Mouse (Mus musculus) hindbrain, embryonic 14.5 days (tissue): ENCODE measurements around the gene Abl2. TPM values are rescaled to one million over a fixed set of nuclear protein-coding genes. Genes with fewer than 3 reads are reported as not detected.
A peak's percentile ranks its signal among the peaks of the same experiment; 100 is the strongest.
"Not testable (repeated sequence)": the region's sequence is repeated elsewhere in the genome, so short reads cannot be mapped to it uniquely, and the experiment has no call there.

Experiments used
- ATAC-seq: fragments of 200-750 bp; cut with Nextera tagmentation; 2 replicates; pipeline ENCODE4 v1.8.0; 2017; ENCODE audit warnings: moderate number of reproducible peaks, mild to moderate bottlenecking, moderate TSS enrichment, moderate library complexity; ENCODE audit not compliant: low FRiP score
- DNase-seq: peaks from one replicate; pipeline ENCODE4 v3.0.0-alpha.2; 2015; ENCODE audit warnings: low spot score
- H3K27ac ChIP-seq: fragments of 300-500 bp; sonication (generic); 2 replicates; pipeline ENCODE4 v1.5.1; 2014; ENCODE audit warnings: mild to moderate bottlenecking, moderate library complexity
- H3K27me3 ChIP-seq: fragments of 300-500 bp; sonication (generic); 2 replicates; pipeline ENCODE4 v1.6.1; 2014; ENCODE audit warnings: mild to moderate bottlenecking, low read length, mixed read lengths; ENCODE audit not compliant: control insufficient read depth, insufficient read depth
- H3K36me3 ChIP-seq: fragments of 300-500 bp; sonication (generic); replicated peaks from 2 replicates; pipeline ENCODE4 v1.6.1; 2014; ENCODE audit not compliant: control insufficient read depth, insufficient read depth
- H3K4me1 ChIP-seq: fragments of 300-500 bp; sonication (generic); replicated peaks from 2 replicates; pipeline ENCODE4 v1.6.1; 2014; ENCODE audit warnings: antibody characterized with exemption, low read length, mixed read lengths; ENCODE audit not compliant: control insufficient read depth, insufficient read depth
- H3K4me2 ChIP-seq: fragments of 300-500 bp; sonication (generic); replicated peaks from 2 replicates; pipeline ENCODE4 v1.6.1; 2014; ENCODE audit warnings: mild to moderate bottlenecking, moderate library complexity
- H3K4me3 ChIP-seq: fragments of 300-500 bp; sonication (generic); replicated peaks from 2 replicates; pipeline ENCODE4 v1.5.1; 2014; ENCODE audit warnings: mild to moderate bottlenecking, low read length
- H3K9ac ChIP-seq: fragments of 300-500 bp; sonication (generic); 2 replicates; pipeline ENCODE4 v1.6.1; 2014
- H3K9me3 ChIP-seq: fragments of 300-500 bp; sonication (generic); 2 replicates; pipeline ENCODE4 v1.6.1; 2016; ENCODE audit warnings: low read length; ENCODE audit not compliant: control insufficient read depth
- WGBS: fragments of 180-500 bp; shearing (Covaris S2); extraction: QIAGEN DNeasy Blood & Tissue Kit; methylation state at CpG from one replicate; pipeline ENCODE4 v1.1.7; 2014; 5-methylcytosine and 5-hydroxymethylcytosine counted together
- polyA plus RNA-seq: library from polyadenylated mRNA; unstranded; fragments of >200 nt; fragmentation: Nextera tagmentation; extraction: Ambion mirVana; gene quantifications from 2 replicates; pipeline ENCODE4 v1.2.1, GENCODE M21; 2014

Abl2 gene
- polyA plus RNA-seq: 8.1 and 9.2 TPM in 2 replicates

GRCm38 (mm10) chr1:156558024-156558930 lies at the start of gene Abl2:
TSS of gene Abl2 (plus strand) at chr1:156558786.
- Histone ChIP-seq H3K4me1 (peaks cover 18% of the 10 kb centered on the region), H3K27me3 (no peaks in the 10 kb centered on the region), H3K4me2 (peak within 1 kb of the TSS; percentile 63), H3K36me3 (no peaks in the 10 kb centered on the region), H3K9me3 (no peaks in the 10 kb centered on the region), H3K9ac (peak within 1 kb of the TSS; percentile 99), H3K4me3 (peak within 1 kb of the TSS; percentile 97), H3K27ac (peak within 1 kb of the TSS; percentile 98)
- peak; percentile 89 for DNase-seq
- 9% methylated on average over 59 of the region's 60 CpGs for WGBS
- ATAC-seq: peak; percentile 96

- Histone ChIP-seq H3K4me2 (no peak overlapping the region), H3K4me1 (no peaks in the 10 kb centered on the region), H3K9ac (no peak overlapping the region), H3K27ac (no peak overlapping the region), H3K9me3 (no peaks in the 10 kb centered on the region), H3K27me3 (no peaks in the 10 kb centered on the region), H3K4me3 (no peak overlapping the region), H3K36me3 (no peaks in the 10 kb centered on the region)
- WGBS: 88% methylated on average over 3 of the region's 3 CpGs
- no peak for DNase-seq
- ATAC-seq: no peak
Observed at GRCm38 (mm10) chr1:156520136-156520780, 38.3 kb upstream of the Abl2 start.

- H3K27me3 ChIP-seq: no peaks in the 10 kb centered on the region
- 46% methylated on average over 15 of the region's 15 CpGs for WGBS
- H3K4me2 ChIP-seq: peak overlapping the region; percentile 24; the same call in 1 of the 2 replicates
- DNase-seq (no peak), ATAC-seq (no peak)
- no peaks in the 10 kb centered on the region for H3K36me3 ChIP-seq
- H3K27ac ChIP-seq: no peak overlapping the region
- no peak overlapping the region for H3K4me3 ChIP-seq
- H3K9ac ChIP-seq: no peak overlapping the region
- no peaks in the 10 kb centered on the region for H3K4me1 ChIP-seq
- no peaks in the 10 kb centered on the region for H3K9me3 ChIP-seq
Observed at GRCm38 (mm10) chr1:156521796-156522517, 36.6 kb upstream of the Abl2 start.

GRCm38 (mm10) chr1:156523842-156524241 lies 34.7 kb upstream of the Abl2 start, which contains the start of gene Gm10031:
TSS of gene Gm10031 (plus strand) at chr1:156524012.
- H3K4me3 ChIP-seq, H3K36me3 ChIP-seq, H3K27me3 ChIP-seq, H3K9me3 ChIP-seq, H3K4me2 ChIP-seq, H3K9ac ChIP-seq, DNase-seq, H3K27ac ChIP-seq, H3K4me1 ChIP-seq: not testable (repeated sequence)
- WGBS: 94% methylated on average over 21 of the region's 22 CpGs
- peak; percentile 73; the same call in 1 of the 2 replicates for ATAC-seq

GRCm38 (mm10) chr1:156532476-156533175 lies 26.0 kb upstream of the Abl2 start:
- H3K4me2 ChIP-seq, DNase-seq, H3K27ac ChIP-seq, H3K27me3 ChIP-seq, H3K36me3 ChIP-seq, H3K4me1 ChIP-seq, H3K9ac ChIP-seq, H3K9me3 ChIP-seq, H3K4me3 ChIP-seq, ATAC-seq: not testable (repeated sequence)
- 92% methylated on average over 16 of the region's 16 CpGs for WGBS

- Histone ChIP-seq H3K9me3 (no peaks in the 10 kb centered on the region), H3K9ac (no peak overlapping the region), H3K4me2 (no peak overlapping the region), H3K4me3 (no peak overlapping the region), H3K4me1 (no peaks in the 10 kb centered on the region), H3K36me3 (no peaks in the 10 kb centered on the region), H3K27ac (no peak overlapping the region), H3K27me3 (no peaks in the 10 kb centered on the region)
- WGBS: 89% methylated on average over 3 of the region's 3 CpGs
- no peak for DNase-seq
- no peak for ATAC-seq
Observed at GRCm38 (mm10) chr1:156533483-156533882, 25.1 kb upstream of the Abl2 start.

GRCm38 (mm10) chr1:156533911-156534310 lies 24.7 kb upstream of the Abl2 start:
- no peaks in the 10 kb centered on the region for H3K36me3 ChIP-seq
- no peaks in the 10 kb centered on the region for H3K27me3 ChIP-seq
- H3K4me3 ChIP-seq: no peak overlapping the region
- no peak overlapping the region for H3K4me2 ChIP-seq
- no peak for DNase-seq
- H3K9ac ChIP-seq: no peak overlapping the region
- H3K27ac ChIP-seq: no peak overlapping the region
- ATAC-seq: no peak
- H3K9me3 ChIP-seq: no peaks in the 10 kb centered on the region
- no peaks in the 10 kb centered on the region for H3K4me1 ChIP-seq
- WGBS: 89% methylated on average over 4 of the region's 4 CpGs

GRCm38 (mm10) chr1:156537031-156537430 lies 21.6 kb upstream of the Abl2 start:
- no peak for ATAC-seq
- no peaks in the 10 kb centered on the region for H3K9me3 ChIP-seq
- no peaks in the 10 kb centered on the region for H3K4me1 ChIP-seq
- H3K36me3 ChIP-seq: no peaks in the 10 kb centered on the region
- WGBS: 71% methylated on average over 2 of the region's 2 CpGs
- H3K4me3 ChIP-seq: no peak overlapping the region
- no peak for DNase-seq
- H3K27me3 ChIP-seq: no peaks in the 10 kb centered on the region
- no peak overlapping the region for H3K4me2 ChIP-seq
- H3K27ac ChIP-seq: no peak overlapping the region
- no peak overlapping the region for H3K9ac ChIP-seq
